Mouse (Mus musculus): ENCODE results near the gene Gm20388.

Gm20388 gene

DNA sequence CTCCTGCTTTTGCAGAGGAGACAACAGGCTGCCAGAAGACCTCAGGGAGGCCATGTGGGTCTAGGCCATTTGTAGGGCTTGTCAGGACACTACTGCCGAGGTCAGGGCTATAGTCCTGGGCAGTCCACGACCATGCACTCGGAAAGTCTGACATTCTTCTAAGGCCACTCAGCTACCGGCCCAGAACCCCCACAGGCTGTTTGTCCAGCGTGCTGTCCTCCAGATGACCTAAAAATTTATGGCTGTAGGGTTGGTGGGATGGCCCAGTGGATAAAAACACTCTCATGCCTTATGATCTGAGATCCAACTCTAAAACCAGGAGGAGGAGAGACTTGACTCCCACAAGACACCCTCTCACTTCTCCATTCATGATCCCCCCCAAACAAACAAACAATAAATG is 2753.0 kb downstream of the Gm20388 start:
- no peak for DNase-seq (ENCODE audit: low read depth, low spot score)

DNA sequence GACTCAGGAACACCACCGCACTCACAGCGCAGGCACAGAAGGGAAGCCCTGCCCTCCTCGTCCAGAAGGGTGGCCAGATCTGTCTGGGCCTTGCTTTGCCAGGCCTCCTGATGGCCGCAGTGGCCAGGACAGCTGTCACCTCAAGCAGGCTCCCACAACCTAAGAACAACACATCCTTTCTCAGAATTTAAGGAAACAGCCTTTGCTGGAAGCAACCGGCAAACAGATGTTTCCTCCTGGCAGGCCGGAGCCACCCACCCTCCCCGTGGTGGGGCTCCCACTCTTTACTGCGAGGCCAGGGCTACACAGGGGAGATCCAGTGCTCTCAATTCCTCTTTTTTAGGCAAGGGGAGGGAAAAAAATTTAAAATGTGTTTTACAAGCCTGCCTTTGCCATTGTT is 2754.6 kb downstream of the Gm20388 start:
- no peak for DNase-seq (ENCODE audit: low read depth, low spot score)

DNA sequence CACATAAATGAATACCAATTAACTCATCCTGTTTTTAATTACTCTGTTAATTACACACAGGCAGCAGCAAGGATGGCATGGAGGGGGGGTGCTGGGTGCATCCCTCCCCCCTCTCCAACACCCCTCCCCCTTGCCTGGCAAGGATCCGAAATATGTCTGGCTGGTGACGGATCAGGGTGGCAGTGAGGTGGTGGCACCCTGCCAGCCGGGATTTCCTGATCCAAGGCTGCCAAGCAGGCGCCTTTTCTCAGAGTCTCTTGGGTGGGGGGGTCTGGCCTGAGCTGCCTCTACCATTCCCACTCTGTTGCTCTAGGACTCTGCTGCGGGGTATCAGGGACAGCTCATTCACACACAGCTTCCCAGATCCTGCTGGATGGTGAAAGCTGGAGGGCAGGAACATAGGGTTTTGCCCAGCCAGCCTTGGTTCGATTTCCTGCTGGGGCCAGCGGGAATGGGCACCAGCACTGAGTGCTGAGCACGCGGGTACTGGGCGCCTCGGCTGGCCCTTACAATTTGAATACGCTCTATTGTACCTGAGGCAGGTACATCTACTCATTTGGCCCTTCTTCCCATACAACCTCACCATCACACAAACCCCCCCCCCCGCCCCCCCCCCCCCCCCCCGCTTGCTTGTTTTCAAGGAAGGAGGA is 2755.2 kb downstream of the Gm20388 start:
- DNase-seq (ENCODE audit: low read depth, low spot score), result no peak

DNA sequence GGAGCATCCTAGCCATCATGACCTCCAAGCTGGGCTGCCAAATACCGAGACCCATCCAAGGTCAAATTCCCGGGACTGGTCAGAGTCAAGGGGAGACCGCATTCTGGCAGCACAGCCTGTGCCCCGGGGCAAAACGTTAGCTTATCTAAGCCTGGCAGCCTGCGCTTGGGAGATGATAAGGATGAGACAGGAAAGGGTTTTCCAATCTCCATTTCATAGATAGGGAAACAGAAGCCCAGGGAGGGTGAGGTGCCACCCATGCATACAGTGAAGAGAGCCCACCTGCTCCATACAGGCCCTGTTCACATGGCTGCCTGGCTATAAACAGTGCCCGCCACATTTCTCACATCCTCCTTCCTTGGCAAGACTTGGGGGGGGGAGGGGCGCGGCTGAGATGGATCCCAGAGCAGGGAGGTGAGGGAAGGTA is 2755.7 kb downstream of the Gm20388 start:
- peak; percentile 30 for DNase-seq (ENCODE audit: low read depth, low spot score)

DNA sequence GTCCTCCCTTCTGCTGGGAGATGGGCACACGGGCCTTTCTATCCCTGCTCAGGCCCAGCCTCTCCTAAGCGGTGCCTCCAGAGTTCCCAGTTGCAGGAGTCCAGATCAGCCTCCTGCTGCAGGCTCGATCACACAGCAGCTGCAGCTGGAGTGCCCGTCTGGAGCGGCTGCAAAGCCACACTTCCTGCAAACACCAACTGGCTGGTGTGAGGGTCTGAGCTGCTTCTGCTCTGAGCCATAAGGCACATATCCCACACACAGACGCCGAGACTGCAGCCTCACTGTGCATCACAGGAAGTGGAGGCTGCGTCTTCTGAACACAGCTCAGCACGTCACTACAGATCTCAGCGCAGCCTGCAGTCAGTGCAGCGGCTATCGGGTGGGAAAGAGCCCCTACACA is 2756.2 kb downstream of the Gm20388 start:
- no peak for DNase-seq (ENCODE audit: low read depth, low spot score)

DNA sequence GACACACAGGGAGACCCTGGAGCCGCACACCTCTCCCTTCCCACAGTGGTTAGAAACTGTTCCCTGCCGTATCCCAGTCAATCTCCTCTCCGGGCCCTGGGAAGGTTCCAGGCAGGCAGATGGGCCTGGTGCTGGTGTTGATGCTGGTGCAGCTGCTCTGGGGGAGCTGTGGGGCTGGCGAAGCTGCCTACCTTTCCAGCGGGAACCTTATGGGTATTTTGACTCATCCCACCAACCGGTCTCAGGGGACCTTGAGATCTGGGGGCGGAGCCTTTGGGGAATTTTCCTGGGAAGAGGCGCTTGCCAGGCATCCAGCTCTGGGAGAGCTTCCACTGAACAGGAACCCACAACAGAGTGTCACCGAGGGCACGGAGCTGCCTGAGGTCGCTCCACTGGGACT is 2757.2 kb downstream of the Gm20388 start:
- DNase-seq (ENCODE audit: low read depth, low spot score), result no peak

DNA sequence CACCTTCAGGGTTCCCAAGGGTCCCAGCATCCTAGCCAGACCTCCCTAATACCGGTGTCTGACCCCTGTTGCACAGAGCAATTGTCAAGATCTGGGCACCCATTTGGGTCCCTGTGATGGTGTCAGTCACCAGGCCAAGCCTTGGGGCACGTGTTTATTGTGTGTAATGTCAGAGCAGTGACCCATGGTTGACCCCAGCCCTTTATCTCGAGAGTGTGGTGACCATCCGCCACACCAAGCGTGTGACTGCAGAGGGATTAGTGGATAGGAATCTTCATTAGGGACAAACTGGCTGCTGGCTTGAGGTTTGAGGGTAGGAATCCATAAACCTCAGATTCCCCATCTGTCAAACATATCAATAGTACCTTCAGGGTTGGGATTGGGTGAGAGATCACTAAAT is 2758.7 kb downstream of the Gm20388 start:
- DNase-seq (ENCODE audit: low read depth, low spot score), result no peak

DNA sequence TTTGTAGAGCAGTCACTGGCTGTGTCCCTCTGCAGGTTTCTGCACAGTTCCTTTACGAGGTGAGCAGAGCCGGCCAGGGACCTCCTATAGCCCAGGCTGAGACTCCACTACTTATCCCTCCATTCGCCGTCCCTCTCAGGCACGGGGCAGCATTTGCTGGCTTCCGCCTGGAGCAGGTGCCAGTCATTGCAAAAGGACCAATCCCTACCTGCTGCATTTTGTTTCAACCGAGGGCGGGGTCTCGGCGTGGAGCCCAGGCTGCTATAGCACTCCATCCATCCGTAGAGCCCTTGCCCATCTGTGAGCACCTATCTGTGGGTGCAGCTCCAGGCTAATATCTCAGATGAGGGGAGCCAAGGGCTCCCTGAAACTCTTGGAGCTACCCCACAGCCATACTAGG is 2759.4 kb downstream of the Gm20388 start:
- no peak for DNase-seq (ENCODE audit: low read depth, low spot score)

DNA sequence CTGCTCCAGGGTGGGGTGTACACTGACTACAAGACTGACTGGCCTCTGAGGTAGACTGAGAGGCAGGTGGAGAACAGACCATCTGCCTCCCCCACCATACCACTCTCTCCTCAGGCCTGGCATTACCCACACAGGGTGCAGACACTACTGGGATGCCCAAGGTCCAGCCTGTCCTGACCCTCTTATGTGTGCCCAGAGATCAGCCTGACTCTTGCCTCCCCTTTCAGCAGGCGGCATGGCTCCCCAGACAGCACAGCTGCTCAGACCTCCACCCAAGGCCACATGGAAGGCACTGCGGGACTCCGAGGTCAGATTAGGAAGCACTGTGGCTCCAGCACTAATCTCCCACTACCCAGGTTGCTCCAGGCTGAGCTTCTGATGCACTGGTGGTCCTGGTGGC is 2760.1 kb downstream of the Gm20388 start:
- DNase-seq (ENCODE audit: low read depth, low spot score), result no peak

DNA sequence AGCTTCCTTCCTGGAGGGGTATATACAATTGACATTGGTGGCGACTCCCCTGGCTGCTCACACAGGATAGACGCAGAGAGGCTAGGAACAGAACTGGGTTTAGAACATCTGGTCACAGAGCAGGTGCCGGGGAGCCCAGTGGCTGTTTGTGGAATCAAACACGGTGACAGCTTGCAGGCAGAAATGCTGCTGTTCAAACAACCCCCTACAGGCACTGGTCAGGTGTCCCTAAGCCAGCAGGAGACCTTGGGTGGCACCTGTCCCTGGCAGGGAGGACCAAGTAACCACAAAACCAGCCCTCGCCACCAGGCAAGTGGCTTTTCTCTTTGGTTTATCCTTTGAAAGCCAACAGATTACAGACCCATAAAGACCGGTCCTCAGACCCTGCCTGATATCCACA is 2761.3 kb downstream of the Gm20388 start:
- DNase-seq (ENCODE audit: low read depth, low spot score), result no peak

DNA sequence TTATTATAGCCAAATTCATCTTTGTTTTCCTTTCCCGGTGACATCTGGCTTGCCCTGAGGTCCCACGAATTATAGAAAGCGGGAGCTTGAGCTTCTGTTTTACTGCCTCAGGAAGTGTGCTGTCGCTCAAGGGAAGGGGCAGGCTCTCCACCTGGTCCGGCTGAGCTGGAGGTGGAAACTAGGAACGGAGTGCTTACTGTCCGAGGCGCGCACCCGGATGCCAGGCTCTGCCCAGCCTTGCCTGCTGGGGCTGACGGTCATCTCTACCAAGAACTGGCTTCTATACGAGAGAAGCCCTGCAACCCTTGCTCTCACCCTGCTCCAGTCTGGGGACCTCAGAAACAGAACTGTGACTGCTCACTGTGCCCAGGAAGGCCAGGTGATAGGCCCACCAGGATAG is 2763.3 kb downstream of the Gm20388 start:
- DNase-seq (ENCODE audit: low read depth, low spot score), result no peak

DNA sequence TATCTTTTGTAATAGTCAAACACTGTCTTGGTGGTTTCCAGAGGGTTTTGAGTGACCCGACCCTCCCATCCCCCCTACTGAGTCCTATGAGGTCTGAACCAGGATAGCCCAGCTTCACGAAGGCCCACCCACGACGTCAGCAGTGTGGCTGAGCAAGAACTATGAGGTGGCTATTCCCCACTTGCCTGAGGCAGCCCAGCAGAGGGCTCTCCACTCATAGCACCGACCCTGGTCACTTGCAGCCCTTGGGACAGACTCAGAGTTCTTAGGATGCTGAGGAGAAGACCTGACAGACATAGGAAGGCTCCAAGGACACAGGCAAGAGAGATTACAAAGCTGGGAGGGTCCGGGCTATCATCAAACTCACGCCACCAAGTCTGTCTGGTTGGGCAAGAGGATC is 2764.4 kb downstream of the Gm20388 start:
- DNase-seq (ENCODE audit: low read depth, low spot score), result no peak

DNA sequence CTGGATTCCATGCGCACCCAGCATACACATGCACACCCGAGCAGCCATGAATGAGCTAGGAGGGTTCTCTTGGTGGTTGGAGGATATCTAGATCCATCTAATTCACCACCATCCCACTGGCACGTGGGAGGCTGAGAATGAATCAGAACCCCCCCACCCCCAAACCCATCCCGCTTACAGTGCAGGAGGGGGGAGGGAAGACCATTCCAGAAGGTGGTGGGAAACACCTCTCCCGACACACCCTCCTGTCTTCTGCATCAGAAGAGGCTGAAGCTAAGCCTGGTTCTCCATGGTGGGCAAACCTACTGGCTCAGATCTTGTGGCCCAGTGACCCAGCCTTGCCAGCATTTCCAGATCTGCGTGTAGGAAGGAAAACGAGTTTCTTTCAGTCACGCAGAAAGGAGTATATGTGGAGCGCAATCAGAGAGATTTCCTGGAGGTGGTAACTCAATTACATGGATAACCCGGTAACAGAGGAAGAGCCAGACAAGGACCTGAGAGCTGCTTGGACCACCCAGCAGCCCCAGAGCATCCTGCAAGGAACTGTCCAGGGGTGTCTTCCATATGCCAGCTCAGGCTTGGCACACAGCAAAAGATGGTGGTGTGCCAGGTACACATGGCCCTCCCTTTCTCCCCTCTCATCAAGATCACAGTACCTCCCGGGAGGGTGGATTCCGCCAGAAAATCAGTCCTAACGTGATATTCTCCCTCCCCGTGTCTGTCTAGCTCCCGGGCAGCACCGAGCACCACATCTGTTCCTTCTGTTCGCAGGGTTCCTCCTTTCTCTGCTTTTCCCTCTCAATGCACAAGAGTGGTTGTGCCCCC is 2765.2 kb downstream of the Gm20388 start:
- DNase-seq (ENCODE audit: low read depth, low spot score), result no peak

DNA sequence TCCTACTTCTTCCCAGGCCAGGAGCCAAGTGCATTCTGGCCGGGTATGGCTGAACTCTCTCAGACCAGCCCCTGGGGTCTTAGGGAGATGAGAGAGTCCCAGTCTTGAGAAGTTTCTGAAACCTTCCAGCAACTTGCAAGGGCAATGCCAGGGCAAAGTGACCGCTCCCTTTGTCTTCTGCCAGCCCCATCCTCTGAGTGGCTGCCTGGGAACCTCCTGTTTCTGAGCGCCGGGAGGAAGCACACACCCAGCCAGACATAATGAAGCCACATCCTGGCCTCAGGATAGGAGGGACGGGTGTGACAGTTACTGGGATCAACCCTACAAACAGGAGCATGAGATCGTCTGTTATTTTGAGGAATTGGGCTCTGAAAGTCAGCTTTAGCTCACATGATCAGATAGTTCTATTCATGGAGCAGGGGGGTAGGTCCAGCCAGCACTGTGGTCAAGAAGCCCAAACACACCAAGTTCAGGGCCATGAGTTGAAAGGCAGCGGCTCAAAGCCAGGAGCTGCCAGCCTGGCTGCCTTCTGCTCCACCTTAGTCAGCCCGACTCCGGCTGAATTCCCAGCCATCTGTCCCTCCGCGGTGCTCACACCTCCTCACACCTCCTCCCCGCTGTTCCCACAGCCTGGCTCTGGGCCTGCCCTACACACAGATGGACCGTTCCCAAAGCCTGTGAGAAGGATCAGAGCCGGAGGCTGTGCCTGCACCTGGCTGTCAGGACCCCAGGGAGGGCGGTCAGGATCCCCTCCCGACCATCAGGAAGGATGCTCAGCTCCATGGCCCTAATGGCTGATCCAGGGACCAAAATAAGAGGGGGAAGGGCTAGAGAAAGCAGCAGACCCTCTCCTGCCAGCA is 2766.2 kb downstream of the Gm20388 start:
- DNase-seq (ENCODE audit: low read depth, low spot score), result peak; percentile 36

DNA sequence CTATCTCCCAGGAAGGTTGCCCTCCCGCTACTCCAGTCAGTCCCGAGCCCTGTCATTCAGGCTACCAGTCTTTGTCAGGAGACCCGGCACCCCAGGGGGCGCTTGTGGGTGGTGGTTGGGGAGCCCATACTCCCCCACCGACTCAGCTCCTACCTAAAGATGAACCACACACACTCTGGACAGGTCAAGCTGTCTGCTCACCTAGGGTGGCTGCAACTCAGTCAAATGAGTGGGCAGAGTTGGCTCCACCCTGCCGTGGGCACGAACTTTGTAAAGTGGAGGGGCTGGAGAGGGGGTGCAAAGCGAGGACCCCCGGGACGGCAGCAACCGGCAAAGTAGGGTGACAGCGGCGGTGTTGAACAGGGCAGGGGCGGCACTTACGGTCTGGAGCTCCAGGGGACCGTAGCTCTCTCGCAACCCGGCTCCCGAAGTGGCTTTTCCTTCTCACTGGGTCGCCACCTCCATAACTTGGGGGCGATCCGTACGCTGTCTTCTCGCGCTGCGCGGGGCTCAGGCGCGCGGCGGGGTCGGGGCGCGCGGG is 2766.9 kb downstream of the Gm20388 start:
- no peak for DNase-seq (ENCODE audit: low read depth, low spot score)

DNA sequence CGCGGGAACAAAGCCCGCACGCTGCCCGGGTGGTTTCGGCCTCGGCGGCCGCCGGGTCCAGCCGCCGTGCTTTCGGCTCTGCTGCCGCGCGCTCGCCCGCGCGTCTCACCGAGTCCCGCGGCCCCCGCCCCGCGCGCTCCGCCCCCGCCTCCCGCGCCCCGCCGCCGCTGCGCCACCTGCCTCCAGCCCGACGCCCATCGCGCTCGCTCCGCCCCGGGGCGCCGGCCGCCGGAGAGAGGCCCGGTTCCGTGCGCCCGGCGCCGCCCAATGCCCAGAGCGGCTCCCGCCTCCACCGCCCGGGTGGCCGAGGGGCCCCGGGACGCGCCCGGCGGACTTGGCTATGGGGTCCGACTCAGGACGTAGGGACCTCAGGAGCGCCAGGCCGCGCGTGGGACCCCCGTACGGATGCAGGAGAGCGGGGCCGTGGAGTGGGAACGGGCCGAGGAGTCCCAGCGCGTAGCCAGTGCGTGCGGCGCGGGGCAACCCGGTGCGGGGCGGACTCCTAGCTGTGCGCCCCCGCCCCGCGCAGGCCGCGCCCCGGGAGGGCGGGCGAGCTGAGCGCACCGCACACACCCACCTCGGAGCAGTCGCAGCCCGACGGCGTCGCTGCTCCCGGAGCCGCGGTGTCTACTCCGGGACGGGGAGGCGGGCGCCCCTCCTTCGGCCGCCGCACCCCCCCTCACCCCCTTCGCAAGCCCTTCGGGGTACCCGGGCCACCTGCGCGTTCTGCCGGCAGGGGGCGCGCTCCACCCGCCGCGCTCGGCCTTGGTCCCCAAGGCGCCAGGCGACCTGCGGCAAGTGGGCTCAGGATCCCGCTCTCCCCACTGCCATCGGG is 2767.6 kb downstream of the Gm20388 start:
- DNase-seq (ENCODE audit: low read depth, low spot score), result peak; percentile 15

DNA sequence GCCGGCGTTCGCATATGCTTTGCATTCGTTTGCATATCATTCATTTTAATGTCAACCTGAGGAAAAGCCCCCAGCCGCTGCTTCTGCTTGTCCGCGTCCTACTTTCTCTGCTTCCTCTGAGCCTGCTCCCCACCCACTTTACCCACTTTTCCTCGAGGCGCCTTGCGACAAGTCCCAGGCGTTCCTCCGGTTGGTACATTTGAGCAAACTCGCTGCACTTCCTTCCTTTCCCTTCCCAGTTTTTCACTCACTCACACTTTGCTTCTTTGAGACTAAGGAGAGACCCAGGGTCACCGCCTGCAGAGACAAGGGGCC is 2768.2 kb downstream of the Gm20388 start:
- peak; percentile 71 for DNase-seq (ENCODE audit: low read depth, low spot score)

DNA sequence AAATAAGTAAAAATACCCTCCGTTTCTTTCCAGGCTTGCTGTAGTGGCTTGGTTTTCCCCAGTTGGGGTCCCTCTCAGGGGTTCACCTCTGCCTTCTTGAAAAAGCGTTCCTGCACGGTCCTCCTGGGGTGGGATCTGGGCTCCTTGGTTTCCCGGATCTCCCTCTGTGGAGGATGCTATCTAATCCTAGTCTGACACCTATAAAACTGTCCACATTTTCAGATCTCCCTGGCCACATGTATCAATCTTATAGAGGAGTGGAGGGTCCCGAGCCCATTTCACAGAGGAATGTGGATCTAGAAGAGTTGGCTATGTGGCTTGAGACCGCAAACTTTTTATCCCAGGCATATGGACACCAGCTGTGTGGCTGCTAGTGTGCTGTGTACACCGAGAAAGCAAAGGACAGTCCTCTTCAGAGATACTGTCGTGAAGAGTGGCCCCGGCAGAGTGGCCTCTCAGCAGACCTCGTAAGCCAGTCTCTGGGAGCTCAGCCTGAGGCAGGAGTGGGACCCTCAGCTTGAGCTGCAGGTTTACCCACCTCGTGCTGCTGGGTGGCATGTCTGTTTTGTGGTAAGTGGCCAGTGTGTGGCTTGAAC is 2768.8 kb downstream of the Gm20388 start:
- DNase-seq (ENCODE audit: low read depth, low spot score), result no peak

DNA sequence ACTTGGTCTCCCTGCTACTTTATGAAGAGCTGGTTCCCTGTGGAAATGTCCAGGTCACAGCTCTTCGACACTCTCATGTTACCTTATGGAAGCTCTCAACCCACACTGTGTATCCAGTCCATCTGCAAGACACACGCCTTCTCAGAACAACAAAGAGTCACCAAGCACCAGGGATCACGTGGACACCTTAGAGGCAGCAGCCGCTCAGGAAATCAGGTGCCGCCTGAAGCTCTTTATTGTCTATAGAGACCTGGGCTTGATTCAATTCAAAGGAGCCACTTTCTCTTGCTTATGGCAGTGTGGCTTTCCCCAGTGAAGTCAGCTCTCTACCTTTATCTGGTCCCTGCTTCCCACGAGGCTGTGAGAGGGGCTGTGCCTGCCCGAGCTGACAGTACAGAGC is 2769.5 kb downstream of the Gm20388 start:
- DNase-seq (ENCODE audit: low read depth, low spot score), result peak; percentile 20

DNA sequence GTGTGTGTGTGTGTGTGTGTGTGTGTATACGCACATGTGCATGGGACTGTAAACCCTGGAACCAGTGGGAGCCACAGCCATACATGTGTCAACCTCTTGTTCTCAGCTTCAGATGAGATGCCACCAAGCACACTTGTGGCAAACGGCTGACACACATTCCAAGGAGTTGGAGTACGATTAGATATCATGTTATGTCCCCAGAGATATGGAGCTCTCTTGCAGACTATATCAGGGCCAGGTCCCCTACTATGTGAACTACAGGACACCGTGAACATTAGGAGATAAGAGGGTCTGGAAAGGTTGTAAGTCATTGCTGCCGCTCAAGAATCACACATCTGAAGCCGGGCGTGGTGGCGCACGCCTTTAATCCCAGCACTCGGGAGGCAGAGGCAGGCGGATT is 2772.2 kb downstream of the Gm20388 start:
- DNase-seq (ENCODE audit: low read depth, low spot score), result no peak

Measured in ES-CJ7 (cell line).